Mouse (Mus musculus) intestine, embryonic 15.5 days (tissue): ENCODE results near the gene Ccl12. TPM values are rescaled to one million over a fixed set of nuclear protein-coding genes. Genes with fewer than 3 reads are reported as not detected.
A peak's percentile ranks its signal among the peaks of the same experiment; 100 is the strongest.

Experiments
- ATAC-seq: fragments of 200-750 bp; cut with Nextera tagmentation; 2 replicates; pipeline ENCODE4 v1.8.0; 2017; ENCODE audit warnings: moderate TSS enrichment, moderate library complexity
- H3K27ac ChIP-seq: fragments of 300-500 bp; sonication (generic); 2 replicates; pipeline ENCODE4 v1.5.1; 2015; ENCODE audit warnings: mild to moderate bottlenecking, inconsistent platforms
- H3K27me3 ChIP-seq: fragments of 300-500 bp; sonication (generic); replicated peaks from 2 replicates; pipeline ENCODE4 v1.6.1; 2015; ENCODE audit warnings: inconsistent platforms
- H3K36me3 ChIP-seq: fragments of 300-500 bp; sonication (generic); 2 replicates; pipeline ENCODE4 v1.6.1; 2015; ENCODE audit warnings: inconsistent platforms
- H3K4me1 ChIP-seq: fragments of 300-500 bp; sonication (generic); replicated peaks from 2 replicates; pipeline ENCODE4 v1.6.1; 2015; ENCODE audit warnings: inconsistent platforms
- H3K4me2 ChIP-seq: fragments of 300-500 bp; sonication (generic); replicated peaks from 2 replicates; pipeline ENCODE4 v1.6.1; 2015; ENCODE audit warnings: mild to moderate bottlenecking, inconsistent platforms
- H3K4me3 ChIP-seq: fragments of 300-500 bp; sonication (generic); replicated peaks from 2 replicates; pipeline ENCODE4 v1.5.1; 2015; ENCODE audit warnings: inconsistent platforms
- H3K9ac ChIP-seq: fragments of 300-500 bp; sonication (generic); 2 replicates; pipeline ENCODE4 v1.6.1; 2015; ENCODE audit warnings: inconsistent platforms
- H3K9me3 ChIP-seq: fragments of 300-500 bp; sonication (generic); 2 replicates; pipeline ENCODE4 v1.6.1; 2016; ENCODE audit warnings: inconsistent platforms
- WGBS: fragments of 180-500 bp; shearing (Covaris S2); methylation state at CpG from one replicate; pipeline ENCODE4 v1.1.7; 2015; 5-methylcytosine and 5-hydroxymethylcytosine counted together
- polyA plus RNA-seq: library from polyadenylated mRNA; unstranded; fragments of >200 nt; fragmentation: Nextera tagmentation; extraction: Ambion mirVana; gene quantifications from 2 replicates; pipeline ENCODE4 v1.2.1, GENCODE M21; 2015

Gene Ccl12
- polyA plus RNA-seq, 1 experiment from 2014 or later, result 5.0 TPM

- WGBS, result 88% methylated on average over 3 of the region's 3 CpGs
- ATAC-seq, result no peak
- H3K9me3 ChIP-seq, result no peaks in the 10 kb centered on the region
- no peak overlapping the region for H3K4me2 ChIP-seq
- no peak overlapping the region for H3K9ac ChIP-seq
- H3K27me3 ChIP-seq, result no peaks in the 10 kb centered on the region
- no peaks in the 10 kb centered on the region for H3K36me3 ChIP-seq
- no peaks in the 10 kb centered on the region for H3K4me1 ChIP-seq
- H3K27ac ChIP-seq, result no peak overlapping the region
- H3K4me3 ChIP-seq, result no peak overlapping the region
These were observed 17.3 kb upstream of the Ccl12 start for GRCm38 (mm10) chr11:82084360-82084759.

GRCm38 (mm10) chr11:82099511-82100323, 1.9 kb upstream of the Ccl12 start:
- H3K4me1 ChIP-seq, result no peaks in the 10 kb centered on the region
- ATAC-seq, result peak; percentile 82
- no peak overlapping the region for H3K9ac ChIP-seq
- WGBS, result 60% methylated on average over 10 of the region's 10 CpGs
- no peaks in the 10 kb centered on the region for H3K27me3 ChIP-seq
- H3K27ac ChIP-seq, result 0 out of 2 replicates have a peak overlapping the region, but pooled peaks have one; percentile 48
- H3K4me2 ChIP-seq, result no peak overlapping the region
- H3K9me3 ChIP-seq, result no peaks in the 10 kb centered on the region
- no peaks in the 10 kb centered on the region for H3K36me3 ChIP-seq
- H3K4me3 ChIP-seq, result no peak overlapping the region

- WGBS, result 86% methylated on average over 4 of the region's 4 CpGs
- H3K36me3 ChIP-seq, result no peaks in the 10 kb centered on the region
- H3K27ac ChIP-seq, result no peak overlapping the region
- no peaks in the 10 kb centered on the region for H3K9me3 ChIP-seq
- H3K4me3 ChIP-seq, result no peak overlapping the region
- no peak overlapping the region for H3K4me2 ChIP-seq
- H3K9ac ChIP-seq, result no peak overlapping the region
- no peaks in the 10 kb centered on the region for H3K27me3 ChIP-seq
- no peaks in the 10 kb centered on the region for H3K4me1 ChIP-seq
- no peak for ATAC-seq
These were observed 558 bp upstream of the Ccl12 start for GRCm38 (mm10) chr11:82101087-82101486.

- no peak for ATAC-seq
- Histone ChIP-seq H3K4me3 (no peak overlapping the region), H3K27ac (no peak overlapping the region), H3K9me3 (no peaks in the 10 kb centered on the region), H3K36me3 (no peaks in the 10 kb centered on the region), H3K9ac (no peak overlapping the region), H3K4me1 (no peaks in the 10 kb centered on the region), H3K4me2 (no peak overlapping the region), H3K27me3 (no peaks in the 10 kb centered on the region)
These were observed 8.0 kb downstream of the Ccl12 start for GRCm38 (mm10) chr11:82109611-82110010.

GRCm38 (mm10) chr11:82110372-82111248, 9.0 kb downstream of the Ccl12 start:
- Histone ChIP-seq H3K4me1 (no peaks in the 10 kb centered on the region), H3K27ac (no peak overlapping the region), H3K36me3 (no peaks in the 10 kb centered on the region), H3K4me3 (no peak overlapping the region), H3K9me3 (no peaks in the 10 kb centered on the region), H3K4me2 (no peak overlapping the region), H3K27me3 (no peaks in the 10 kb centered on the region), H3K9ac (no peak overlapping the region)
- ATAC-seq, result no peak
- 70% methylated on average over 6 of the region's 6 CpGs for WGBS

- ATAC-seq, result no peak
- H3K4me3 ChIP-seq, result no peak within 1 kb of the TSS
- H3K9ac ChIP-seq, result no peak within 1 kb of the TSS
- no peak within 1 kb of the TSS for H3K4me2 ChIP-seq
- no peaks in the 10 kb centered on the region for H3K36me3 ChIP-seq
- 84% methylated on average over 3 of the region's 3 CpGs for WGBS
- H3K27ac ChIP-seq, result no peak within 1 kb of the TSS
- H3K4me1 ChIP-seq, result no peaks in the 10 kb centered on the region
- H3K9me3 ChIP-seq, result no peaks in the 10 kb centered on the region
- no peaks in the 10 kb centered on the region for H3K27me3 ChIP-seq
These were observed 13.2 kb downstream of the Ccl12 start, which contains the start of gene Ccl8 for GRCm38 (mm10) chr11:82114885-82115284. Gene Ccl8, plus strand, starts transcription at chr11:82115185.

- Histone ChIP-seq H3K4me1 (no peaks in the 10 kb centered on the region), H3K9ac (no peak overlapping the region), H3K4me3 (no peak overlapping the region), H3K36me3 (no peaks in the 10 kb centered on the region), H3K4me2 (no peak overlapping the region), H3K27me3 (no peaks in the 10 kb centered on the region), H3K27ac (no peak overlapping the region), H3K9me3 (no peaks in the 10 kb centered on the region)
- ATAC-seq, result no peak
- WGBS, result 84% methylated on average over 3 of the region's 3 CpGs
These were observed 14.4 kb downstream of the Ccl12 start for GRCm38 (mm10) chr11:82116041-82116440.

- Histone ChIP-seq H3K27me3 (no peaks in the 10 kb centered on the region), H3K27ac (no peak overlapping the region), H3K9me3 (no peaks in the 10 kb centered on the region), H3K4me3 (no peak overlapping the region), H3K9ac (no peak overlapping the region), H3K4me2 (no peak overlapping the region), H3K36me3 (no peaks in the 10 kb centered on the region), H3K4me1 (no peaks in the 10 kb centered on the region)
- no peak for ATAC-seq
- WGBS, result 61% methylated on average over 1 of the region's 1 CpGs
These were observed 31.3 kb downstream of the Ccl12 start for GRCm38 (mm10) chr11:82132977-82133376.

GRCm38 (mm10) chr11:82136196-82136595, 34.6 kb downstream of the Ccl12 start:
- WGBS, result 81% methylated on average over 2 of the region's 2 CpGs
- H3K4me3 ChIP-seq, result no peak overlapping the region
- no peak for ATAC-seq

GRCm38 (mm10) chr11:82139492-82140094, 37.9 kb downstream of the Ccl12 start:
- H3K27ac ChIP-seq, result peak overlapping the region; percentile 63
- peak; percentile 70 for ATAC-seq

More at GRCm38 (mm10) chr11:82136196-82136595, 34.6 kb downstream of the Ccl12 start:
- no peaks in the 10 kb centered on the region for H3K27me3 ChIP-seq
- no peaks in the 10 kb centered on the region for H3K9me3 ChIP-seq
- no peaks in the 10 kb centered on the region for H3K36me3 ChIP-seq
- H3K27ac ChIP-seq, result no peak overlapping the region
- no peak overlapping the region for H3K9ac ChIP-seq
- H3K4me1 ChIP-seq, result no peaks in the 10 kb centered on the region; the same call in 1 of the 2 replicates
- H3K4me2 ChIP-seq, result no peak overlapping the region

More at GRCm38 (mm10) chr11:82139492-82140094, 37.9 kb downstream of the Ccl12 start:
- Histone ChIP-seq H3K27me3 (no peaks in the 10 kb centered on the region), H3K9me3 (no peaks in the 10 kb centered on the region), H3K4me2 (no peak overlapping the region), H3K4me3 (no peak overlapping the region), H3K9ac (no peak overlapping the region), H3K36me3 (no peaks in the 10 kb centered on the region), H3K4me1 (no peaks in the 10 kb centered on the region; the same call in 1 of the 2 replicates)
- WGBS, result 19% methylated on average over 7 of the region's 7 CpGs
